Mouse (Mus musculus) stomach, postnatal 0 days (tissue): Measurements from ENCODE around the gene Tnp1. TPM values are rescaled to one million over a fixed set of nuclear protein-coding genes. Genes with fewer than 3 reads are reported as not detected.

Source experiments
- ATAC-seq: fragments of 200-750 bp; cut with Nextera tagmentation; 2 replicates; pipeline ENCODE4 v1.8.0; 2017; ENCODE audit not compliant: low FRiP score, low TSS enrichment
- DNase-seq: peaks from one replicate; pipeline ENCODE4 v3.0.0-alpha.2; 2016; ENCODE audit warnings: low spot score
- H3K27ac ChIP-seq: fragments of 300-500 bp; sonication (generic); replicated peaks from 2 replicates; pipeline ENCODE4 v1.5.1; 2014; ENCODE audit warnings: mild to moderate bottlenecking, control low read depth
- H3K27me3 ChIP-seq: fragments of 300-500 bp; sonication (generic); 2 replicates; pipeline ENCODE4 v1.6.1; 2014; ENCODE audit warnings: low read length; ENCODE audit not compliant: control insufficient read depth, insufficient read depth
- H3K36me3 ChIP-seq: fragments of 300-500 bp; sonication (generic); 2 replicates; pipeline ENCODE4 v1.6.1; 2014; ENCODE audit warnings: low read length, mixed read lengths; ENCODE audit not compliant: control insufficient read depth, insufficient read depth
- H3K4me1 ChIP-seq: fragments of 300-500 bp; sonication (generic); replicated peaks from 2 replicates; pipeline ENCODE4 v1.6.1; 2014; ENCODE audit warnings: antibody characterized with exemption; ENCODE audit not compliant: control insufficient read depth, insufficient read depth
- H3K4me2 ChIP-seq: fragments of 300-500 bp; sonication (generic); replicated peaks from 2 replicates; pipeline ENCODE4 v1.6.1; 2014; ENCODE audit warnings: low read depth, mild to moderate bottlenecking, control low read depth, moderate library complexity
- H3K4me3 ChIP-seq: fragments of 300-500 bp; sonication (generic); 2 replicates; pipeline ENCODE4 v1.5.1; 2014; ENCODE audit warnings: low read depth, low read length, control low read depth
- H3K9ac ChIP-seq: fragments of 300-500 bp; sonication (generic); 2 replicates; pipeline ENCODE4 v1.6.1; 2014; ENCODE audit warnings: mild to moderate bottlenecking, low read length, control low read depth, mixed read lengths
- H3K9me3 ChIP-seq: fragments of 300-500 bp; sonication (generic); 2 replicates; pipeline ENCODE4 v1.6.1; 2016; ENCODE audit warnings: low read length; ENCODE audit not compliant: control insufficient read depth
- CTCF ChIP-seq: IDR thresholded peaks from 2 replicates; pipeline ENCODE4 v1.5.1; 2016; ENCODE audit warnings: antibody characterized with exemption, low read depth, mild to moderate bottlenecking, moderate library complexity
- EP300 ChIP-seq: optimal IDR thresholded peaks from 2 replicates; pipeline ENCODE3; 2016; ENCODE audit warnings: antibody characterized with exemption
- WGBS: fragments of 180-500 bp; shearing (Covaris S2); extraction: QIAGEN DNeasy Blood & Tissue Kit; methylation state at CpG from one replicate; pipeline ENCODE4 v1.1.7; 2014; 5-methylcytosine and 5-hydroxymethylcytosine counted together
- polyA plus RNA-seq: library from polyadenylated mRNA; unstranded; fragments of >200 nt; fragmentation: Nextera tagmentation; extraction: Ambion mirVana; gene quantifications from 2 replicates; pipeline ENCODE4 v1.2.1, GENCODE M21; 2015

The Tnp1 gene
- polyA plus RNA-seq, 1 experiment from 2014 or later, result not detected

GRCm38 (mm10) chr1:73001961-73002360 is 13.7 kb downstream of the Tnp1 start:
- Histone ChIP-seq H3K27ac (no peak overlapping the region), H3K4me1 (no peaks in the 10 kb centered on the region), H3K4me3 (no peak overlapping the region), H3K9me3 (no peaks in the 10 kb centered on the region), H3K9ac (no peak overlapping the region), H3K4me2 (no peak overlapping the region), H3K36me3 (no peaks in the 10 kb centered on the region), H3K27me3 (no peaks in the 10 kb centered on the region)
- DNase-seq (no peak), ATAC-seq (no peak)
- TF ChIP-seq CTCF (no peak), EP300 (no peak)
- 78% methylated on average over 5 of the region's 5 CpGs for WGBS

DNA sequence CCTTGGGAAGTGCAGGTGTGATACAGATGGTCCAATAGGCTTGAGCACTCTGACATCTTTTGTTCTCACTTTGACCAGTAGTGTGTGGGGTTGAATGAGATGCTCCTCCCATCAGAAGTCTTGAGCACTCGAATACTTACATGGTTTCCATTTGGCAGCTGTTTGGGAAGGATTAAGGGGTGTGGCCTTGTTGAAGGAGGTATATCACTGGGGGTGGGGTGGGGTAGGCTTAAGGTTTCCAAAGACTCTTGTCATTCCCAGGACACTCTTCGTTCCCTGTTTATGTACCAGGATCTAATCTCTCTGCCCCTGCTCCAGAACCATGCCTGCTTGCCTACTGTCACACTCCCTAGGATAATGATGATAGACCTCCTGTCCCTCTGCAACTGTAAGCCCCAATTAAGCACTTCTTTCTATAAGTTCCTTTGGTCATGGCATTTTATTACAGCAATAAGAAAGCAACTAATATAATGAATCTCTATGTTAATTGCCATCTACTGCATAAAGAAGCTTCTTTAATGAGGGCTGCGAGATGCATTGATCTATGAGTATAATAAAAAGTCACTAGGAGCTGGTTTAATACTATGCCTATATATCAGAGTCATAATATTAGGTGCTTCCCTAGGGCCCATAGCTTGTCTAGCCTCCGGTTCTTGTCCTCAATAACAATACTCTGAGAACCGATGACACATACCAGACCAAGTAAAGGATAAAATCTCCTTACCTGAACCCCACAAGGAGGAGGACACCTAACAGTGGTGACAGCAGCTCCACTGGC is 20.8 kb downstream of the Tnp1 start:
- H3K27me3 ChIP-seq, result no peaks in the 10 kb centered on the region
- H3K36me3 ChIP-seq, result no peaks in the 10 kb centered on the region
- H3K9ac ChIP-seq, result no peak overlapping the region
- no peak overlapping the region for H3K4me3 ChIP-seq
- ATAC-seq, result no peak
- H3K9me3 ChIP-seq, result no peaks in the 10 kb centered on the region
- no peak overlapping the region for H3K4me2 ChIP-seq
- DNase-seq, result no peak
- H3K4me1 ChIP-seq, result no peaks in the 10 kb centered on the region
- 93% methylated on average over 5 of the region's 5 CpGs for WGBS
- no peak overlapping the region for H3K27ac ChIP-seq
- TF ChIP-seq CTCF (no peak), EP300 (no peak)

GRCm38 (mm10) chr1:72992944-72993464 is 22.7 kb downstream of the Tnp1 start:
- Histone ChIP-seq H3K9me3 (no peaks in the 10 kb centered on the region), H3K4me3 (no peak overlapping the region), H3K4me1 (no peaks in the 10 kb centered on the region), H3K27ac (no peak overlapping the region), H3K4me2 (no peak overlapping the region), H3K9ac (no peak overlapping the region), H3K27me3 (no peaks in the 10 kb centered on the region), H3K36me3 (no peaks in the 10 kb centered on the region)
- DNase-seq (no peak), ATAC-seq (no peak)
- WGBS, result 68% methylated on average over 2 of the region's 2 CpGs
- no peak for TF ChIP-seq CTCF
- TF ChIP-seq EP300, result no peak

- Histone ChIP-seq H3K9me3 (no peaks in the 10 kb centered on the region), H3K4me1 (no peaks in the 10 kb centered on the region), H3K9ac (no peak overlapping the region), H3K36me3 (no peaks in the 10 kb centered on the region), H3K4me3 (no peak overlapping the region), H3K27me3 (no peaks in the 10 kb centered on the region), H3K27ac (no peak overlapping the region), H3K4me2 (no peak overlapping the region)
- ATAC-seq (no peak), DNase-seq (no peak)
- TF ChIP-seq EP300, result no peak
- no peak for TF ChIP-seq CTCF
- 43% methylated on average over 2 of the region's 2 CpGs for WGBS
Measured at GRCm38 (mm10) chr1:72992209-72992608, 23.5 kb downstream of the Tnp1 start.

GRCm38 (mm10) chr1:72988904-72989303 is 26.8 kb downstream of the Tnp1 start:
- 87% methylated on average over 3 of the region's 3 CpGs for WGBS
- Histone ChIP-seq H3K9ac (no peak overlapping the region), H3K4me2 (no peak overlapping the region), H3K9me3 (no peaks in the 10 kb centered on the region), H3K36me3 (no peaks in the 10 kb centered on the region), H3K4me1 (no peaks in the 10 kb centered on the region), H3K4me3 (no peak overlapping the region), H3K27me3 (no peaks in the 10 kb centered on the region), H3K27ac (no peak overlapping the region)
- no peak for TF ChIP-seq CTCF
- no peak for TF ChIP-seq EP300
- no peak for ATAC-seq
- no peak for DNase-seq

DNA sequence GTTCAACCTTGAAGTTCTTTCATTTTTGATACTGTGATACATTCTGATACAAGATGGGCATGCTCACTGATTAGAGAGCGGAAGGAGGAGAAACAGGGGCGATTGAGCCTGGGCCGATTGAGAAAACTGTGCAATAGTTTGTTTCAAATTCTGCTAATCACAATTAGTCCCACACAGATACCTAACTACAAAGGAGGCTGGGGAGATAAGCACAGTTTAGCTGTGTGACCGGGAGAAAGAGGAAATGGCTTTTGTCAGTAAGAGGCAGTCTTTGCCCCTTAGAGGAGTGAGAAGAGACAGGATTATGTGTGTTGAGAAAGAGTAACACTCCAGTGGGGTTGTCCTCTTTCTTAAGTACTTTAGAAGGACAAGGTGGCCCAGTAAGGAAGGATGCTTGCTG is 29.0 kb downstream of the Tnp1 start:
- Histone ChIP-seq H3K9ac (no peak overlapping the region), H3K27me3 (no peaks in the 10 kb centered on the region), H3K9me3 (no peaks in the 10 kb centered on the region), H3K4me2 (no peak overlapping the region), H3K36me3 (no peaks in the 10 kb centered on the region), H3K4me1 (no peaks in the 10 kb centered on the region), H3K27ac (no peak overlapping the region), H3K4me3 (no peak overlapping the region)
- WGBS, result 85% methylated on average over 4 of the region's 4 CpGs
- DNase-seq, result no peak
- no peak for ATAC-seq
- TF ChIP-seq EP300, result no peak
- no peak for TF ChIP-seq CTCF
